Mouse (Mus musculus) limb, embryonic 11.5 days (tissue): ENCODE data around the gene Tspan18. TPM values are rescaled to one million over a fixed set of nuclear protein-coding genes. Genes with fewer than 3 reads are reported as not detected.
A peak's percentile ranks its signal among the peaks of the same experiment; 100 is the strongest.

Experiments used
- ATAC-seq: fragments of 200-750 bp; cut with Nextera tagmentation; 2 replicates; pipeline ENCODE4 v1.8.0; 2017; ENCODE audit warnings: low read depth; ENCODE audit not compliant: insufficient number of reproducible peaks, low FRiP score, low TSS enrichment
- DNase-seq: peaks from one replicate; pipeline ENCODE4 v3.0.0-alpha.2; 2015; ENCODE audit warnings: low spot score
- H3K27ac ChIP-seq: fragments of 300-500 bp; sonication (generic); replicated peaks from 2 replicates; pipeline ENCODE4 v1.5.1; 2014; ENCODE audit warnings: low read depth, mild to moderate bottlenecking, low read length
- H3K27me3 ChIP-seq: fragments of 300-500 bp; sonication (generic); 2 replicates; pipeline ENCODE4 v1.6.1; 2014; ENCODE audit warnings: mild to moderate bottlenecking, low read length, mixed read lengths; ENCODE audit not compliant: control insufficient read depth, insufficient read depth
- H3K36me3 ChIP-seq: fragments of 300-500 bp; sonication (generic); 2 replicates; pipeline ENCODE4 v1.6.1; 2014; ENCODE audit warnings: mild to moderate bottlenecking, low read length, moderate library complexity, mixed read lengths; ENCODE audit not compliant: control insufficient read depth, insufficient read depth
- H3K4me1 ChIP-seq: fragments of 300-500 bp; sonication (generic); 2 replicates; pipeline ENCODE4 v1.6.1; 2014; ENCODE audit warnings: low read length, mixed read lengths; ENCODE audit not compliant: control insufficient read depth, insufficient read depth
- H3K4me2 ChIP-seq: fragments of 300-500 bp; sonication (generic); 2 replicates; pipeline ENCODE4 v1.6.1; 2014; ENCODE audit warnings: low read depth, mild to moderate bottlenecking, moderate library complexity; ENCODE audit not compliant: severe bottlenecking
- H3K4me3 ChIP-seq: fragments of 300-500 bp; sonication (generic); 2 replicates; pipeline ENCODE4 v1.5.1; 2014; ENCODE audit warnings: low read depth, low read length
- H3K9ac ChIP-seq: fragments of 300-500 bp; sonication (generic); 2 replicates; pipeline ENCODE4 v1.6.1; 2014; ENCODE audit warnings: mild to moderate bottlenecking, low read length
- H3K9me3 ChIP-seq: fragments of 300-500 bp; sonication (generic); 2 replicates; pipeline ENCODE4 v1.6.1; 2016; ENCODE audit warnings: low read length; ENCODE audit not compliant: control insufficient read depth
- WGBS: fragments of 180-500 bp; shearing (Covaris S2); extraction: QIAGEN DNeasy Blood & Tissue Kit; methylation state at CpG from one replicate; pipeline ENCODE4 v1.1.7; 2014; 5-methylcytosine and 5-hydroxymethylcytosine counted together
- polyA plus RNA-seq: library from polyadenylated mRNA; unstranded; fragments of >200 nt; fragmentation: Nextera tagmentation; extraction: Ambion mirVana; gene quantifications from 2 replicates; pipeline ENCODE4 v1.2.1, GENCODE M21; 2014

Tspan18 gene
- polyA plus RNA-seq, 1 experiment from 2014 or later, result 23.1 TPM

DNA sequence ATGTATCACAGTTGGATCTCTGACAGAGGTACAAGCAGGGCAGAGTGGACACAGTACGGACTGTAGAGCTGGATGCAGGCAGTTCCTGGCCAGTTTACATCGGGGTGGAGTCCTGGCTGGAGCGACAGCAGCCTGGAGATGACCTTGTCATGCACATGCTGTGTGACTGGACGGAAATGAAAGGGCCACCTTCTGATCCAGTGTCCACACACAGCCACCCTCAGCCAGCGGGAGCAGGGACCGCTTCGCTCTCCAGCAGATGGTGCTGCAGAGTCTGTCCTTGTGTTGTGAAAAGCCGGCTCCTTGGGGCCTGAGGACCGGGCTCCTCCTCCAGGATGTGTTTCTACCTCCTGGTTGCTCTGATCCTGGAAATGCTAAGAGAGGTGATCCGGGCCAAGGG is 130.6 kb downstream of the Tspan18 start:
- WGBS, result 19% methylated on average over 10 of the region's 10 CpGs
- H3K4me2 ChIP-seq, result no peak overlapping the region
- no peak overlapping the region for H3K9ac ChIP-seq
- ATAC-seq (no peak), DNase-seq (peak; percentile 74)
- H3K4me1 ChIP-seq, result 0 out of 2 replicates have a peak, but pooled peaks cover 3% of the 10 kb centered on the region
- H3K27ac ChIP-seq, result no peak overlapping the region
- no peaks in the 10 kb centered on the region for H3K27me3 ChIP-seq
- no peak overlapping the region for H3K4me3 ChIP-seq
- no peaks in the 10 kb centered on the region for H3K9me3 ChIP-seq
- no peaks in the 10 kb centered on the region for H3K36me3 ChIP-seq

DNA sequence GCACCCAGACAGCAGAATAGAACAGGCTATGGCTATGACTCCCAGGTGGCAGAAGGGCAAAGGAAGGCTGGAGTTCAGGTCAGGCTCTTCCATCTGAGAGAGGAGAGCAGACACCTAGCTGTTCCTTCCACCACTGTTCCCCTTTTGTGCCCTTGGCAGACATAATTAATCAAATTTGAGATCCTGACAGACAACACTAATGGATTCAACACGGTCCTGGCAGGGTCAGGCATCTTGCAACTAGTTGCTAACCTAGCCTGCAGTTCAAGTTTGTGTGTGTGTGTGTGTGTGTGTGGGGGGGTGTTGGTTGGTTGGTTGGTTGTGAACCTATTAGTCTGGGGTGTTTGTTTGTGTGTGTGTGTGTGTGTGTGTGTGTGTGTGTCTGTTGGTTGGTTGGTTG is 131.5 kb downstream of the Tspan18 start:
- Histone ChIP-seq H3K4me2 (no peak overlapping the region), H3K9me3 (no peaks in the 10 kb centered on the region), H3K27me3 (no peaks in the 10 kb centered on the region), H3K36me3 (no peaks in the 10 kb centered on the region), H3K9ac (no peak overlapping the region), H3K4me3 (no peak overlapping the region), H3K27ac (no peak overlapping the region), H3K4me1 (0 out of 2 replicates have a peak, but pooled peaks cover 3% of the 10 kb centered on the region)
- WGBS, result 19% methylated on average over 1 of the region's 1 CpGs
- no peak for DNase-seq
- no peak for ATAC-seq

DNA sequence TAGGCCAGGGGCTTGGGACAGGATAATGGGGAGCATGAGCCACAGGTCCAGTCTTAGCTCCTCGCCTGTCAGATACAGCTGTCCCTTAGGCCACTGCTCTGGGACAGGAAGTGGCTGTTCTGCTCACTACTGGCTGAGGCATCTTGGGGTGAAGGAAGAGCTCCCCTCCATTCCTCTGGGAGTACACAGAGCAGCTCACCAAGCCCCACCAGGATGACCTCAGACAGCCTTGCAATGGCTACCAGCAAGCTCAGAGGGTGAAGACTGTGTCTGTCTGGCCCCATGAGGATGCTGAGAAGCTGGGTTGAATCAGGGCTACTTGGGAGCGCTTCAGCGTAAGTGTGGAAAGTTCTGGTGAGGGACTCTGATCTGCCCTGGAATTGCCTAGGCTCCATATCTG is 132.3 kb downstream of the Tspan18 start:
- no peak for DNase-seq
- Histone ChIP-seq H3K4me1 (0 out of 2 replicates have a peak, but pooled peaks cover 3% of the 10 kb centered on the region), H3K9me3 (no peaks in the 10 kb centered on the region), H3K4me3 (no peak overlapping the region), H3K36me3 (no peaks in the 10 kb centered on the region), H3K4me2 (no peak overlapping the region), H3K9ac (no peak overlapping the region), H3K27me3 (no peaks in the 10 kb centered on the region), H3K27ac (no peak overlapping the region)
- no peak for ATAC-seq
- WGBS, result 98% methylated on average over 3 of the region's 3 CpGs

DNA sequence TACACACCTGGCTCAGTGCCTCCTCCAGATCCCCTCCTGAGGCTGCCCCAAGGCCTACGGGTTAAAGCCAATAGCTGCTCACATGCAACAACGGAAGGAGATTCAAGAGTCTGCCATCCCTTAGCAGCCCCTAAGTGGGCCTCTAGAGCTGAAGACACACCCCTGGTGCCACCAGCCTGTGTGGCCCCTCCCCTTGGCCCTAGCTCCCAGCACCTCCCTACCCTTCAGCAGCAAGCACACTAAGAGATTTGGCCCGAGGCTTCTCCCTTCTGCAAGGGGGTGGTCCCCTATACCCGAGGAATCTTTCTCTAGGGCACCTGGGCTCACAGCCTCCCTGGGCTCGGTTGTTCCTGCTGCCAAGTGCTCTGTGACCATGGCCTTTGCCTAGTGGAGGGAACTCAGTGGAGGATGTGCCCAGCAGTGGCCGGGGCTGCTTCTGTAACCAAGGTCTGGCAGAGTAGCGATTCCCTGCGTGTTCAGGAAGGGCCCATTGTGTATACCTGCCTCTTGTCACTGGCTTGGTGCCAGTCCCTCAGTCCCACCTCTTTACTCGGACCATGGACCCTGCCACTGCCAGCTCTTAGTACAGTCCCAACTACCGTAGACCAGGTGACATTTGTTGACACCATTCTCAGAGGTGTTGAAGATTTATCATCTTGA is 133.5 kb downstream of the Tspan18 start:
- H3K4me1 ChIP-seq, result 0 out of 2 replicates have a peak, but pooled peaks cover 3% of the 10 kb centered on the region
- H3K9me3 ChIP-seq, result no peaks in the 10 kb centered on the region
- H3K4me3 ChIP-seq, result no peak overlapping the region
- no peak overlapping the region for H3K4me2 ChIP-seq
- 0 out of 2 replicates have a peak overlapping the region, but pooled peaks have one; percentile 2 for H3K9ac ChIP-seq
- no peak for ATAC-seq
- WGBS, result 78% methylated on average over 10 of the region's 10 CpGs
- H3K27me3 ChIP-seq, result no peaks in the 10 kb centered on the region
- H3K27ac ChIP-seq, result no peak overlapping the region
- no peaks in the 10 kb centered on the region for H3K36me3 ChIP-seq
- DNase-seq, result no peak

DNA sequence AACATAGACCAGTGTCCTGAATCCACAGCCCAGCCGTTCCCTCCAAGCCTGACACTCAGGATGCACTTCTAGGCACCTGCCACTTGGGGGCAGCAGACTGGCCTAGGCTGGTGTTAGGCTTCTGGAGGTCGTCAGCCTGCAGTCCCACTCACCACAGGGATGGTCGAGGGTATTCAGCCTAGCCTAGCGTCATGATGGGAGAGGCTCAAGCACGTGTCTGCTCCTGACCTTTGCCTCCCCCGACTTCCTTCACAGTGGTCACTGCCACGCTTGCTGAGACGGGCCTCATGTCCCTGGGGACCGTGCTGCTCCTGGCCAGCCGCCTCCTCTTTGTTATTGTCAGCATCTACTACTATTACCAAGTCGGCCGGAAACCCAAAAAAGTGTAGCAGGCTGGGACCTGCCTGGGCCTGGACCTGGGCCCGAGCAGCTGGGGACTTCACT is 134.8 kb downstream of the Tspan18 start:
- ATAC-seq (peak; percentile 29; the same call in 1 of the 2 replicates), DNase-seq (peak; percentile 81)
- Histone ChIP-seq H3K27me3 (no peaks in the 10 kb centered on the region), H3K4me2 (no peak overlapping the region), H3K4me1 (0 out of 2 replicates have a peak, but pooled peaks cover 3% of the 10 kb centered on the region), H3K9ac (no peak overlapping the region; the same call in 1 of the 2 replicates), H3K36me3 (no peaks in the 10 kb centered on the region), H3K4me3 (no peak overlapping the region), H3K9me3 (no peaks in the 10 kb centered on the region), H3K27ac (no peak overlapping the region)
- 49% methylated on average over 13 of the region's 13 CpGs for WGBS

DNA sequence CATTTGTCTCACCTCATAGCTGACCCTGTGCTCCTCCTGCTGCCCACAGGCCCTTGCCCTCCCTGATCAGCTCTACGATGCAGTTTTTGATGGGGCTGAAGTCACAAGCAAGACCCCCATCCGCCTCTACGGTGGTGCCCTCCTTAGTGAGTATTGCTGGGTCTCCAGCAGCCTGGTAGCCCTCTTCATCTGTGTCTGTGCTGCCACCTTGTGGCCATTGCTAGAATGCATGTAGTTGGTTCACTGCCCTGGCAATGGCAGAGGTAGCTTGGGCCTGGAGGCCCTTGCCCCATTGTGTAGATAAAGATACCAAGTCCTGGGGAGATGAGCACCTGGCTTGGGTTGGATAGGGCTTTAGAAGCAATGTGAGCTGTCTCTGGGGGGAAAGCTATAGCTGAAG is 135.5 kb downstream of the Tspan18 start:
- DNase-seq (peak; percentile 98), ATAC-seq (peak; percentile 62; the same call in 1 of the 2 replicates)
- H3K27me3 ChIP-seq, result no peaks in the 10 kb centered on the region
- no peaks in the 10 kb centered on the region for H3K9me3 ChIP-seq
- H3K36me3 ChIP-seq, result no peaks in the 10 kb centered on the region
- H3K4me1 ChIP-seq, result 0 out of 2 replicates have a peak, but pooled peaks cover 3% of the 10 kb centered on the region
- no peak overlapping the region for H3K4me3 ChIP-seq
- no peak overlapping the region for H3K9ac ChIP-seq
- H3K4me2 ChIP-seq, result no peak overlapping the region
- no peak overlapping the region for H3K27ac ChIP-seq
- 19% methylated on average over 3 of the region's 3 CpGs for WGBS

DNA sequence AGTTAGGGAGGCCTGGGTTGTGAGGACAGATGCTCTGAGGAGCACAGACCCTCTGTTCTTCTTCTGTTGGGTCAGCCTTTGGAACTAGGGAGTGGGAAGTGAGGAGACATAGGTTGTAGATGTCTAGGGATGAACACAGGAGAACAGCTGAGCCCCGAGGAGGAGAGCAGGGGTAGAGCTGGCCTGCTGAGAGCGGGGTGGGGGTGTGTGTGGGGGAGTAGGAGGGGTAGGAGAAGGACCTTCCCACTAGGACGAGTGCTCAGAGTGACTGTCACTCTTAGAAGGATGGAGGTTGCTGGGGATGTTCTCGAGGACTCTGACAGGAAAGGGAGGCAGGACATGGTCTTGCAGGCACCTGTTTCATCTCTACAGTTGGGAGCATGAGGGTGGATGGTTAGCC is 140.5 kb downstream of the Tspan18 start:
- no peaks in the 10 kb centered on the region for H3K9me3 ChIP-seq
- no peak overlapping the region for H3K9ac ChIP-seq
- DNase-seq, result no peak
- no peak for ATAC-seq
- H3K4me2 ChIP-seq, result no peak overlapping the region
- H3K36me3 ChIP-seq, result no peaks in the 10 kb centered on the region
- WGBS, result 75% methylated on average over 4 of the region's 4 CpGs
- no peak overlapping the region for H3K4me3 ChIP-seq
- H3K4me1 ChIP-seq, result peaks cover 12% of the 10 kb centered on the region
- no peak overlapping the region for H3K27ac ChIP-seq
- no peaks in the 10 kb centered on the region for H3K27me3 ChIP-seq

DNA sequence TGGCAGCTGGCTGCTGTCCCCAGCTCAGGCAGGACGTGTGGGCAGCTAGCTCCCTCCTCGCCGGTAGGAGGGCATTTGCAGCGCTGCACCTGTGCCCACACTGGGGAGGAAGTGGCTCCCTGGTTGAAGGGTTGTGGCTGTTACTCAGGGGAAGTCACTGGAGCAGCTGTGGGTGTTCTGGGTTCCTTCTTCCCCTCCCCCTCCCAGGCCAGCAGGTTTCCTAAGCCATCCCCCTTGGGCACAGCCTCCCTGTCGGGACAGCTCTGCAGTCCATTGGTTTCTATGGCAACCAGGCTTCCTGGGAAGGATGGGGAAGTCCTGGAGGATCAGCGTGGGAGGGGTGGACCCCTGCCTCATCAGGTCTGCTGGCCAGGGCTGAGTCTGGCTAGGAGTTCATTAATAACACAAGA is 141.6 kb downstream of the Tspan18 start:
- 15% methylated on average over 6 of the region's 6 CpGs for WGBS
- Histone ChIP-seq H3K27me3 (no peaks in the 10 kb centered on the region), H3K4me1 (peaks cover 12% of the 10 kb centered on the region), H3K4me3 (no peak overlapping the region), H3K36me3 (no peaks in the 10 kb centered on the region), H3K9me3 (no peaks in the 10 kb centered on the region), H3K4me2 (no peak overlapping the region), H3K9ac (no peak overlapping the region), H3K27ac (no peak overlapping the region)
- no peak for ATAC-seq
- DNase-seq, result no peak
